Mouse (Mus musculus): ENCODE measurements around the gene Gm3285.

The Gm3285 gene

GRCm38 (mm10) chr10:77900126-77900525, 38.4 kb downstream of the Gm3285 start:
- no peak for DNase-seq (ENCODE audit: low spot score in 2 of 2)

DNA sequence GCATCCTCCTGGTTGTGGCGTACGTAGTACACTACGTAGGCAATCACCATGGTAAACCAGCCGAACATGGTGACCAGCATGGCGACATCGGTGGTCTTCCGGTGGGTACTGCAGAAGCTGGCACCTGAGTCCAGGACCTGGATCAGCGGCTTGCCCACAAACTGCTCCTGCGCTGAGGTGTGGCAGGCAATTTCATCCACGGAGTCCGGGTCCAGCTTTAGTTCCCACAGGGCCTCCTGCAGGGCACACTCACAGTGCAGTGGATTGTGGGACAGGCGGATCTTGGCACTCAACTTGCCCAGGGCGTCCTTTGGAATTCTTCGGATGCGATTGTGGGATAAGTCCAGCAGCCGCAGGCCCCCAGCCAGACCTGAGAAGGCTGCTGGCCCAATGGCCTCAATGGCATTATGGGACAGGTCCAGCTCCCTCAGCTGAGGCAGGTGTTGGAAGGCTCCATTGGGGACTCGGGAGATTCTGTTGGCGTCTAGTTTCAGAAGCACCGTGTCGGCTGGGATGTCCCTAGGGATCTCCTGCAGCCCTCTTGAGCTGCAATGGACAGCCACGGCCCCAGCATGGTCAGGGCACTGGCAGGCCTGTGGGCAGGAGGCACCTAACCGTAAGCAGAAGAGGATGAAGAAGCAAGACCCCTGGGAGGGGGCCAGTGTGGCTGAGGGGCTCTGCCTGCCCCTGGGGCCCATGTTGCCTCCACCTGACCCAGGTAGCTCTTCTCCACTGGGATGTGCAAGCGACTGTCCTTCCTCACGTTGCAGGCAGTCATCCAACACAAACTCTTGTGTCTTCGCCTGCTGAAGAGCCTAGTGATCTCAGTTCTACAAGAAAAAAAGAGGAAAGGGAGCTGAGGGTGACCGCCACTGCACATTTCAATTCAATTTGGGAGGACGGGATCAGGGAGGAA, 39.4 kb downstream of the Gm3285 start:
- no peak for DNase-seq (ENCODE audit: low spot score in 2 of 2)

- peak in 1 of 2 experiments; percentile 26 for DNase-seq (ENCODE audit: low spot score in 2 of 2)
These were observed 40.1 kb downstream of the Gm3285 start for GRCm38 (mm10) chr10:77901871-77902210.

- DNase-seq (ENCODE audit: low spot score in 2 of 2): peak in 1 of 2 experiments; percentile 47
These were observed 40.6 kb downstream of the Gm3285 start, which contains the start of gene Lrrc3 for GRCm38 (mm10) chr10:77902211-77902893. TSS of gene Lrrc3 (minus strand) at chr10:77902536.

GRCm38 (mm10) chr10:77902894-77903715, 41.3 kb downstream of the Gm3285 start:
- peak; percentile 60 to 66 for DNase-seq (ENCODE audit: low spot score in 2 of 2)

All from left cerebral cortex, adult 9 months (tissue).